In genomic region chr14:75138503-75138902, GRCm38 (mm10) we compare ENCODE assay signal across 14 mouse cellular contexts. TPM values are rescaled to one million over a fixed set of nuclear protein-coding genes. Genes with fewer than 3 reads are reported as not detected.
DNase-seq lines count a peak whose midpoint lies in the region; ATAC-seq lines count a peak whose summit lies in the region.
"Had no signal": no experiment of that assay in that cellular context is flagged by ENCODE, and none has a peak within 500 bp of the region (broad histone marks: within the 10 kb centered on the region; RNA-seq: fewer than 3 reads in every experiment).

No protein-coding gene starts in this region.

- no peak for ATAC-seq in midbrain, embryonic 14.5 days (ENCODE audit: low FRiP score, low TSS enrichment)
- no peak for ATAC-seq in midbrain, embryonic 15.5 days (replicated peaks)
- no peak for ATAC-seq in embryonic facial prominence, embryonic 14.5 days (ENCODE audit: low read depth)
- peak; percentile 34 for ATAC-seq in megakaryocyte, adult 5-6 weeks (ENCODE audit: poor library complexity, severe bottlenecking)
- no peak for ATAC-seq in hindbrain, embryonic 13.5 days (ENCODE audit: low FRiP score)
- ATAC-seq: activated CD4-positive, CD25-positive, alpha-beta regulatory T cell, adult 4 months had no signal

- no peaks in the 10 kb centered on the region for H3K36me3 ChIP-seq in midbrain, embryonic 14.5 days (ENCODE audit: control insufficient read depth, insufficient read depth, low read length)
- no peaks in the 10 kb centered on the region for H3K36me3 ChIP-seq in midbrain, embryonic 15.5 days (replicated peaks)
- H3K36me3 ChIP-seq in embryonic facial prominence, embryonic 14.5 days (ENCODE audit: control insufficient read depth, insufficient read depth, low read length) = no peaks in the 10 kb centered on the region
- H3K36me3 ChIP-seq in hindbrain, embryonic 13.5 days = no peaks in the 10 kb centered on the region
- H3K36me3 ChIP-seq: hindbrain, embryonic 10.5 days had no signal

- no peak overlapping the region for H3K27ac ChIP-seq in midbrain, embryonic 14.5 days (replicated peaks; ENCODE audit: low read depth, low read length)
- no peak overlapping the region for H3K27ac ChIP-seq in midbrain, embryonic 15.5 days
- H3K27ac ChIP-seq in embryonic facial prominence, embryonic 14.5 days (replicated peaks; ENCODE audit: low read depth, low read length) = no peak overlapping the region
- no peak overlapping the region for H3K27ac ChIP-seq in hindbrain, embryonic 13.5 days
- H3K27ac ChIP-seq: gastrocnemius, adult 2 months; hindbrain, embryonic 10.5 days had no signal

- no peaks in the 10 kb centered on the region for H3K9me3 ChIP-seq in midbrain, embryonic 14.5 days (ENCODE audit: control insufficient read depth, low read length)
- no peaks in the 10 kb centered on the region for H3K9me3 ChIP-seq in midbrain, embryonic 15.5 days
- no peaks in the 10 kb centered on the region for H3K9me3 ChIP-seq in embryonic facial prominence, embryonic 14.5 days (ENCODE audit: control insufficient read depth, low read length)
- no peaks in the 10 kb centered on the region for H3K9me3 ChIP-seq in hindbrain, embryonic 13.5 days
- H3K9me3 ChIP-seq: hindbrain, embryonic 10.5 days had no signal

- 71% methylated on average over 10 of the region's 10 CpGs for WGBS in midbrain, embryonic 14.5 days
- WGBS in midbrain, embryonic 15.5 days = 69% methylated on average over 10 of the region's 10 CpGs
- 80% methylated on average over 10 of the region's 10 CpGs for WGBS in embryonic facial prominence, embryonic 14.5 days
- WGBS in hindbrain, embryonic 13.5 days = 87% methylated on average over 10 of the region's 10 CpGs

- no peak overlapping the region for H3K4me2 ChIP-seq in midbrain, embryonic 14.5 days (ENCODE audit: low read length)
- no peak overlapping the region for H3K4me2 ChIP-seq in midbrain, embryonic 15.5 days
- H3K4me2 ChIP-seq in embryonic facial prominence, embryonic 14.5 days (ENCODE audit: low read depth, low read length) = no peak overlapping the region
- H3K4me2 ChIP-seq in hindbrain, embryonic 13.5 days = no peak overlapping the region

- H3K9ac ChIP-seq in midbrain, embryonic 14.5 days (replicated peaks; ENCODE audit: low read length) = no peak overlapping the region
- H3K9ac ChIP-seq in midbrain, embryonic 15.5 days = no peak overlapping the region
- H3K9ac ChIP-seq in embryonic facial prominence, embryonic 14.5 days (ENCODE audit: low read depth, low read length) = no peak overlapping the region
- H3K9ac ChIP-seq in hindbrain, embryonic 13.5 days = no peak overlapping the region

- H3K27me3 ChIP-seq in midbrain, embryonic 14.5 days (ENCODE audit: control insufficient read depth, insufficient read depth, low read length) = no peaks in the 10 kb centered on the region
- no peaks in the 10 kb centered on the region for H3K27me3 ChIP-seq in midbrain, embryonic 15.5 days (replicated peaks)
- H3K27me3 ChIP-seq in embryonic facial prominence, embryonic 14.5 days (replicated peaks; ENCODE audit: control insufficient read depth, insufficient read depth, low read length) = no peaks in the 10 kb centered on the region
- no peaks in the 10 kb centered on the region for H3K27me3 ChIP-seq in hindbrain, embryonic 13.5 days

- peak; percentile 1 for DNase-seq in midbrain, embryonic 14.5 days
- peak; percentile 4 for DNase-seq in embryonic facial prominence, embryonic 14.5 days (ENCODE audit: low spot score)
- no peak for DNase-seq in thymus, adult 18-20 months
- no peak for DNase-seq in ovary, postnatal 10 days (ENCODE audit: low spot score)
- DNase-seq: cerebellum, adult 11-12 months; gastrocnemius, adult 2 months; kidney, adult 9 months; lung, adult 18-20 months had no signal

- no peak overlapping the region for H3K4me3 ChIP-seq in midbrain, embryonic 14.5 days (replicated peaks; ENCODE audit: low read depth, low read length)
- no peak overlapping the region for H3K4me3 ChIP-seq in midbrain, embryonic 15.5 days
- no peak overlapping the region for H3K4me3 ChIP-seq in embryonic facial prominence, embryonic 14.5 days (ENCODE audit: low read depth, low read length)
- H3K4me3 ChIP-seq in hindbrain, embryonic 13.5 days = no peak overlapping the region
- H3K4me3 ChIP-seq: gastrocnemius, adult 2 months; hindbrain, embryonic 10.5 days had no signal

- H3K4me1 ChIP-seq in midbrain, embryonic 14.5 days (ENCODE audit: control insufficient read depth, insufficient read depth, low read length) = no peaks in the 10 kb centered on the region
- no peaks in the 10 kb centered on the region for H3K4me1 ChIP-seq in midbrain, embryonic 15.5 days
- H3K4me1 ChIP-seq in embryonic facial prominence, embryonic 14.5 days (ENCODE audit: control insufficient read depth, insufficient read depth, low read length) = no peaks in the 10 kb centered on the region
- H3K4me1 ChIP-seq in hindbrain, embryonic 13.5 days (replicated peaks) = no peaks in the 10 kb centered on the region
- H3K4me1 ChIP-seq: hindbrain, embryonic 10.5 days had no signal

RNA-seq across cellular contexts. Expression of gene Lcp1, which starts 7.6 kb away (rescaled TPM):
- 5.1 and 19.0 TPM in 2 replicates for polyA plus RNA-seq in midbrain, embryonic 14.5 days (2014; fragmentation: Nextera tagmentation; extraction: Ambion mirVana)
- polyA plus RNA-seq in midbrain, embryonic 15.5 days (2015; fragmentation: Nextera tagmentation; extraction: Ambion mirVana) = 12.0 and 12.9 TPM in 2 replicates
- 44.3 and 47.1 TPM in 2 replicates for polyA plus RNA-seq in embryonic facial prominence, embryonic 14.5 days (2014; fragmentation: Nextera tagmentation; extraction: Ambion mirVana)
- total RNA-seq in megakaryocyte, adult 5-6 weeks (2015) = 1,031 and 1,064 TPM in 2 replicates
- total RNA-seq in megakaryocyte, adult 5-6 weeks (2017) = 669 and 719 TPM in 2 replicates
- polyA plus RNA-seq in hindbrain, embryonic 13.5 days (2015; fragmentation: Nextera tagmentation; extraction: Ambion mirVana) = 15.6 and 16.0 TPM in 2 replicates

RNA-seq across cellular contexts. Expression of gene Lrrc63, which starts 7.8 kb away (rescaled TPM):
- polyA plus RNA-seq in midbrain, embryonic 14.5 days (2014; fragmentation: Nextera tagmentation; extraction: Ambion mirVana) = 0.08 TPM in 1 of 2 replicates, not detected in the other
- 0.06 TPM in 2 replicates for polyA plus RNA-seq in midbrain, embryonic 15.5 days (2015; fragmentation: Nextera tagmentation; extraction: Ambion mirVana)
- not detected in 2 replicates for polyA plus RNA-seq in embryonic facial prominence, embryonic 14.5 days (2014; fragmentation: Nextera tagmentation; extraction: Ambion mirVana)
- total RNA-seq in megakaryocyte, adult 5-6 weeks (2015) = 0.09 and 0.11 TPM in 2 replicates
- total RNA-seq in megakaryocyte, adult 5-6 weeks (2017) = 0.12 and 0.37 TPM in 2 replicates
- 0.08 and 0.14 TPM in 2 replicates for polyA plus RNA-seq in hindbrain, embryonic 13.5 days (2015; fragmentation: Nextera tagmentation; extraction: Ambion mirVana)
- total RNA-seq: gastrocnemius, adult 2 months; midbrain, postnatal 0 days had no signal
- polyA plus RNA-seq: activated CD4-positive, CD25-positive, alpha-beta regulatory T cell, adult 4 months; midbrain, postnatal 0 days had no signal

Comparison
In these comparisons a context has a peak if more than half of its experiments do, and no peak if none do; other contexts are left out.
1. DNase-seq: peak in midbrain, embryonic 14.5 days (single experiment) and embryonic facial prominence, embryonic 14.5 days (single experiment); none in thymus, adult 18-20 months (0 of 2) and ovary, postnatal 10 days (single experiment).